Mouse (Mus musculus) adipose tissue, adult 10 weeks (tissue): ENCODE results near the gene Gm17334. TPM values are rescaled to one million over a fixed set of nuclear protein-coding genes. Genes with fewer than 3 reads are reported as not detected.

Source experiments
- polyA plus RNA-seq: library from polyadenylated mRNA; stranded (reverse); fragments of 350-450 nt; fragmentation: Illumina TruSeq; extraction: RNeasy Lipid Tissue Mini Kit (QIAGEN cat#74804); gene quantifications from one replicate; pipeline ENCODE4 v1.2.3, GENCODE M21; 2014; ENCODE audit warnings: low read depth, low replicate concordance

Gm17334 gene
- 0.98 TPM for polyA plus RNA-seq

DNA sequence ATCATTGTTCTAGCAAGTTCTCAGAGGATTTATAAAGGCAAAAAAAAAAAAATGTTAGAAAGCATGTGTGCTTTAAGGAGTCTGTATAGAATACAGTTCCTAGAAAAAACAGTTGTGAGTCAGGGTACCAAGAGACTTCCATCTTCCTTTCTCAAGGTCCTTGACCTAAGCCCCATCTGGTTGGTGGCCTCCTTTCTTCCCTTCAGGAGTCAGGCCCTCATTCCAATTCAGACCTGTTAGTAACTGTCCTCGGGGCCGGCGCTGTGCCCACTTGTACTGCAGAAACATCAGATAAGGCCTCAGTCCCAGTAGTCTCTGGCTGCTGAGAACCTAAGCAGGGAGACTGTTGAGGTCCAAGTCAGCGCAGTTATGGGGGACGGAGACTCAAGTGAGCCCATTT lies at the start of gene Gm17334:
TSS of gene Gm17334 (minus strand) at position 101 of the 400 bp plus-strand sequence.

DNA sequence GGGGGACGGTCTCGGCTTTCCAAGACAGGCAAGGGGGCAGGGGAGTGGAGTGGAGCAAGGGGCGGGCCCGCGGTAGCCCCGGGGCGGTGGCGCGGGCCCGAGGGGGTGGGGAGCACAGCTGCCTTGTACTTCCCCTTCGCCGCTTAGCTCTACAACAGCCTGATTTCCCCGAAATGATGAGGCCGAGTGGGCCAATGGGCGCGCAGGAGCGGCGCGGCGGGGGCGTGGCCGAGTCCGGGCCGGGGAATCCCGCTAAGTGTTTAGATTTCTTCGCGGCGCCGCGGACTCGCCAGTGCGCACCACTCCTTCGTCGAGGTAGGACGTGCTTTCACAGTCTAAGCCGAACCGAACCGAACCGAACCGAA lies 3.2 kb downstream of the Gm17334 start, which contains the start of gene Irf1:
TSS of gene Irf1 (plus strand) at position 255 of the 365 bp plus-strand sequence.

Other genes starting within 250 kb of the Gm17334 start
- gene Kif3a, start 205.8 kb downstream of the Gm17334 start, polyA plus RNA-seq: 13.1 TPM
- gene Il4, start 154.5 kb downstream of the Gm17334 start, polyA plus RNA-seq: not detected
- gene Il13, start 138.5 kb downstream of the Gm17334 start, polyA plus RNA-seq: not detected
- 17.0 TPM for gene Rad50, start 65.9 kb downstream of the Gm17334 start, polyA plus RNA-seq
- gene Il5, start 52.4 kb downstream of the Gm17334 start, polyA plus RNA-seq: not detected
- gene Irf1, start 3.2 kb downstream of the Gm17334 start, polyA plus RNA-seq: 38.5 TPM
- gene Gm12216, start 86.1 kb upstream of the Gm17334 start, polyA plus RNA-seq: 7.6 TPM
- 47.5 TPM for gene Slc22a5, start 118.5 kb upstream of the Gm17334 start, polyA plus RNA-seq
- 5.7 TPM for gene Slc22a21, start 207.1 kb upstream of the Gm17334 start, polyA plus RNA-seq